ENCODE assay signal across 8 mouse cellular contexts in the genomic region with DNA sequence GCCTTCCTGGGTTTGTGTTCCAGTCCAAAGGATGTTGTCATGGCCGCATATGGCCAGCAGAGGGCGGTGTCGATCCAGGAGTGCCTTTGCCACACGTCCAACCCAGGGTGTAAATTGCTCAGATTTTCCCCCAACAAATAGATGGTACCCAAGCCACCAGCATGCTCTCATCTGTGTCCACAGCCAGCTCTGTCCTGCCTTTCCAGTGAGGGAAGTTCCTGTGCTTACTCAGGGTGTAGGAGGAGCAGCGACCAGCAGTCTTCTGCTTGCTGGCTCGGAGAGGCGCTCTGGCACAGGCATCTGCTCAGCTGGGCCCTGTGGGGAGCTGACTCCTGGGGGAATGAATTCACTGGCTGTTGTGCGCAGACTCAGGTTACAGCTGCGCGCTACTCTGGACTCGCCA. TPM values are rescaled to one million over a fixed set of nuclear protein-coding genes. Genes with fewer than 3 reads are reported as not detected.
A peak's percentile ranks its signal among the peaks of the same experiment; 100 is the strongest.
DNase-seq lines count a peak whose midpoint lies in the region; ATAC-seq and TF ChIP-seq lines count a peak whose summit lies in the region.

No protein-coding gene starts in this region.

- ATAC-seq in forebrain, postnatal 0 days: peak; percentile 84
- ATAC-seq in activated CD4-positive, CD25-positive, alpha-beta regulatory T cell, adult 4 months: no peak

- 0 out of 2 replicates have a peak, but pooled peaks cover 3% of the 10 kb centered on the region for H3K4me1 ChIP-seq in forebrain, postnatal 0 days (ENCODE audit: insufficient read depth)
- peaks cover 4% of the 10 kb centered on the region; the same call in 1 of the 2 replicates for H3K4me1 ChIP-seq in hindbrain, embryonic 10.5 days (replicated peaks)

- H3K9me3 ChIP-seq in forebrain, postnatal 0 days (ENCODE audit: low read length): no peaks in the 10 kb centered on the region
- H3K9me3 ChIP-seq in hindbrain, embryonic 10.5 days: no peaks in the 10 kb centered on the region

- WGBS in forebrain, postnatal 0 days: under 1% methylated on average over 11 of the region's 11 CpGs
- under 1% methylated on average over 11 of the region's 11 CpGs for WGBS in hindbrain, embryonic 10.5 days

- H3K9ac ChIP-seq in forebrain, postnatal 0 days: no peak overlapping the region

- peak overlapping the region; percentile 38 for H3K4me2 ChIP-seq in forebrain, postnatal 0 days (ENCODE audit: low read depth)

- H3K27me3 ChIP-seq in forebrain, postnatal 0 days (ENCODE audit: insufficient read depth, low read length): no peaks in the 10 kb centered on the region; the same call in 1 of the 2 replicates
- H3K27me3 ChIP-seq in hindbrain, embryonic 10.5 days (ENCODE audit: insufficient read depth, poor library complexity, severe bottlenecking): no peaks in the 10 kb centered on the region

- peak; percentile 99 for TF ChIP-seq CTCF in forebrain, postnatal 0 days (IDR thresholded peaks at IDR 0.05; ENCODE audit: low read depth)

- H3K36me3 ChIP-seq in forebrain, postnatal 0 days (ENCODE audit: insufficient read depth): no peaks in the 10 kb centered on the region
- no peaks in the 10 kb centered on the region for H3K36me3 ChIP-seq in hindbrain, embryonic 10.5 days

- no peak overlapping the region for H3K4me3 ChIP-seq in forebrain, postnatal 0 days (ENCODE audit: low read depth, low read length)
- H3K4me3 ChIP-seq in hindbrain, embryonic 10.5 days: peak overlapping the region; percentile 45

- H3K27ac ChIP-seq in forebrain, postnatal 0 days (ENCODE audit: low read depth, low read length): no peak overlapping the region
- peak overlapping the region; percentile 80 for H3K27ac ChIP-seq in hindbrain, embryonic 10.5 days

- DNase-seq in WW6 (ENCODE audit: low read depth, low spot score): peak; percentile 42
- peak; percentile 52 to 74 for DNase-seq in cerebellum, adult 18-20 months
- peak; percentile 91 for DNase-seq in forebrain, postnatal 0 days
- DNase-seq in hindbrain, embryonic 10.5 days (ENCODE audit: low spot score): peak; percentile 85
- peak; percentile 75 for DNase-seq in layer of hippocampus, adult 9-11 months
- peak; percentile 72 for DNase-seq in lung, postnatal 14 days
- peak; percentile 82 to 83 for DNase-seq in right cerebral cortex, postnatal 10 days (ENCODE audit: low spot score in 2 of 2)

RNA-seq across cellular contexts. Expression of gene Spata19, which starts 17.5 kb away (rescaled TPM):
- total RNA-seq in forebrain, postnatal 0 days (2014; rRNA removed): not detected in 2 replicates
- polyA plus RNA-seq in forebrain, postnatal 0 days (2015; fragmentation: Nextera tagmentation; extraction: Ambion mirVana): not detected in 2 replicates
- not detected in 2 replicates for polyA plus RNA-seq in hindbrain, embryonic 10.5 days (2016; fragmentation: Nextera tagmentation; extraction: Ambion mirVana)
- not detected for polyA plus RNA-seq in activated CD4-positive, CD25-positive, alpha-beta regulatory T cell, adult 4 months (2017; shearing (Covaris generic))
